Mouse (Mus musculus): Measurements from ENCODE around the gene Grin2d. TPM values are rescaled to one million over a fixed set of nuclear protein-coding genes. Genes with fewer than 3 reads are reported as not detected.
A peak's percentile ranks its signal among the peaks of the same experiment; 100 is the strongest.

Gene Grin2d
- total RNA-seq, 2 experiments from 2014 or later = 10.9 to 11.4 TPM

DNA sequence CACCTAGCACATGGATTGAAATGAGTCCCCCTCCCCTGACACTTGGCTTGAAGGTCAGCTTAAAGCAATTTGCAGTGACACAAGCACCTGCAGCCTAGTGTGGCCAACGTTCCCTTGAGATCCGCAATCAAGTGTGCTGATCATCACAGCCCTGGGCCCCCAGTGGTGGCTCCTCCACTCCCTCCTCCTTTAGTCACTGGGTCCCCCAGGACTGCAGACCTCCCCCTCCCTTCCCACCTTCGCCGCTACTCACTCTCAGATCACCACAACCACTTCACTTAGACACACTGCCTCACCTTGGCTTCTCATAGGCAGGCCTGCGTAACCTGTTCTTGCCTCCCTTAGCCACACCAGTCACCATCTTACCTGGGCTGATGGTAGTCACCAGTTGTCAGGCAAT, 72.2 kb downstream of the Grin2d start:
- DNase-seq = no peak

DNA sequence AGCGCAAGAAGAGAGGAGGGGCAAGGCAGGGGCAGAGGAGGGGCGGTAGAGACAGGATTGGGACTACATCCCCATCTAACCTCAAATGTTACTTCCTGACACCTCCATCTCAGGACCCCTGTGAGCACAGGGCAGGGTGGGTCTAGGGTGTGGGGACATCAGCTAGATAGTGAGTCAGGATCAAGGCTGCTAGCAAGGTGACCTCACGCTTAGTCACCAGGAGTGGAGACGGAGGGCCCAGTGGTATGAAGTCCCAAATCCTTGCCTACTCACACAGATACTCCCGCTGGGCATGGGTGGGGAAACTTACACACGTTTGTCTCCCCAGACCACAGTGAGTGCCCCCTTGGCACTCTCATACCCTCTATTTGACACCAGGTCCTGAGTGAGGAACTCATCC, 75.6 kb downstream of the Grin2d start:
- DNase-seq = no peak

- peak; percentile 87 to 89 for DNase-seq
These were observed 76.8 kb downstream of the Grin2d start for GRCm38 (mm10) chr7:45801348-45801747.

DNA sequence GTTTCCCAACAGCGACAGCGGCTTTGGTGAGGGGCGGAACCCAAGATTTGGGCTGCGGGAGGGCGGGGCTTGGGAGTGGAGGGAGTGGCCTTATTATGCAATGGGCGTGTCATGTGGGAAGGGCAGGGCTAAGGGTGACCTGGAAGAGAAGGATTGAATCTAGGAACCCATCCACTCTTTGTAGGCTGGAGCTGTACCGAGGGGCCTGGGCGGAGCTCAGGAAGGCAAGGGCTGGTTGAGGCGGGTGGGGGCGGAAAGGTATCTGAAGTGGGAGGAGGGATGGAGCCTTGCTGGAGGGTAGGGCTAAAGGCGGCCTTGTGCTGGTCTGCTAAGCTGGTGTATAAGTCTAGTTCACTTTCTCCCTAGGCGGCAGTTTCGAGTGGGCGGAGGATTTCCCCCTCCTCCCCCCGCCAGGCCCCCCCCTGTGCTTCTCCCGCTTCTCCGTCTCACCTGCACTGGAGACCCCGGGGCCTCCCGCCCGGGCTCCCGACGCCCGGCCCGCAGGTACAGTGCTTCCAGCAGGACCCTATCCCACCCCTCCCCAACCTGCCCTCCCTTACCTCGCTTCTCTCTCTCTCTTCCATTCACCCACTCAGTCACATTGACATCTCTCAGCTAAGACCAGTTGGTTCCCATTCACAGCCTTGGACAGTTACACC, 77.5 kb downstream of the Grin2d start:
- no peak for DNase-seq

DNA sequence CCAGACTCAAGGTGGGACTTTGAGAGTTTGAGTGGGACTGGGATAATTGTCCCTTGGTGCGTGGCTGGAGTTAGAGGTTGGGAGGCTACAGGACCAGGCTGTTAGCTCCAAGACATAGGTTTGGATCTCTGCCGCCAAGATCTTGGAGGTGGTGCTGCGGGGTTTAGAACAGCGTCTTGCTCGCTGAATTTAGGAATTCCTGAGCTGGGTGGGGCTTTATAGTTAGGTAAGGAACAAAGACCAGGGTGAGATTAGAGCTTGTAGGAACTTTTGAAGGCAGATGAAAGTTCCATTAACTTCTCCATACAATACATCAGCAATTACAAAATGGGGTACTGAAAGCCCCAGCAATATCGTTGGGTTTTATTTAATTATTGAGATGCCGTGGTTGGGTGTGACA, 78.2 kb downstream of the Grin2d start:
- no peak for DNase-seq

GRCm38 (mm10) chr7:45798931-45799330, 79.2 kb downstream of the Grin2d start:
- DNase-seq = no peak

DNA sequence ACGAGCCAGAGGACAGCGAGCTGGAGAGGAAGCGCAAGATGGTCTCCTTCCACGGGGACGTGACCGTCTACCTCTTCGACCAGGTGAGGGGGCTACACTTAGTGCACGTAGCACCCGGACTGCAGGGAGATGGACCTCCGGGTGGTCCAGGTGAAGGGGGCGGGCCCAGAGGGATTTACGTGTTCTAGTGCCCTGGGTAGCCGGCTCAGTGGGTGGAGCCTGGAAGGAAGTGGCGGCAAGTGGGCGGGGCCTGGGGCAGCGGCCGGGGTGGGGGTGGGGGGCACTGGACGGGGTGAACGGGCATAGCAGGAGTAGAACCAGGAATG, 79.7 kb downstream of the Grin2d start:
- no peak for DNase-seq

DNA sequence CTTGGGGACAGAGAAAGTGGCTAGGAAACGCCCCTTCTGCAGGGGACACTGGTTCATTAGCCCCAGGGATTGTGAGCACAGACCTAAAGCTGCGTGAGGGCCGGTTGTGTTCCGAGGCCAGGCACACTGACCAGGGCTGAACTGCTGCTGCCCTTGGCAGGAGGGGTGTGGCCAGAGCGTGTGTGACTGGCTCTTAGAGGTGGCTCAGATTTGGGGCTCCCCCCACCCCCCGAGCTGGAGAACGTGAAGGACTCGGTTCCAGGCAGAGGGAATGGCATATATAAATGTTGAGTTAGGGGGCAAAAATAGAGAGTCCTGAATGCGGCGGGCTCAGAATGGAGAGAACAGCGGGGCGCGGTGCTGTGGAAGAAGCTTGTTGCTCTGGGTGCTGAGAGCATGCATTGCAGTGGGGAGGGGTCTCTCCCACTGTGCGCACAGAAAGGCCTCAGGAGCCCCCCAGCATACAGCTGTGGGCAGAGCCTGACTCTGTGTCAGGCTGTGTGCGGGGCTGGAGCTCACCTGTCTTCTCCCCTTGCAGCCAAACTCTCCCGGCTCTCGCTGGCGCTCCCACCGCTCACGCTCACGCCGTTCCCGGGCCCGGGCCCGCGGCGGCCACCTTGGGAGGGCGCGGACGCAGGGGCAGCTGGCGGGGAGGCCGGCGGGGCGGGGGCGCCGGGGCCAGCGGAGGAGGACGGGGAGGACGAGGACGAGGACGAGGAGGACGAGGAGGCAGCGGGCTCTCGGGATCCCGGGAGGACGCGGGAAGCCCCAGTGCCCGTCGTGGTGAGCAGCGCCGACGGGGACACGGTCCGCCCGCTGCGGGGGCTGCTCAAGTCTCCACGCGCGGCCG, 80.3 kb downstream of the Grin2d start:
- DNase-seq = peak in 1 of 2 experiments; percentile 8

DNA sequence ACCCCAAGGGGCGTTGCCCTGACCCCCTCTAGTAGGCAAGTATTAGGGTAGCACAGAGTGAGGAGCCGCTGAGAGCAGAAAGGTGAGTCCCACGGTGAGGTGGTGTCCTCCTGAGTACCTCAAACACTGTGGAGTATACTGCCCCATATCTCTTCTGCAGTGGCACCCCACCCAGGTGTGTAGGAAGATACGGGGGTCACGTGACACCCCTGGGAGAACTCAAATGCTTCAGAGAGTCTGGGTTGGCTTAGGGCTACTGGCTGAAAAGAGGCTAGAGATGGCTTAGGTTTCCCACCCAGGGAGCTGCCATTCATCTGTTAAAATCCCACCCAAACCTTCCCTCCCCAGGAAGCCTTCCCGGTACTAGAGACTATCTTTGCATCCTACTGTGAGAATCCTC, 81.2 kb downstream of the Grin2d start:
- no peak for DNase-seq

DNA sequence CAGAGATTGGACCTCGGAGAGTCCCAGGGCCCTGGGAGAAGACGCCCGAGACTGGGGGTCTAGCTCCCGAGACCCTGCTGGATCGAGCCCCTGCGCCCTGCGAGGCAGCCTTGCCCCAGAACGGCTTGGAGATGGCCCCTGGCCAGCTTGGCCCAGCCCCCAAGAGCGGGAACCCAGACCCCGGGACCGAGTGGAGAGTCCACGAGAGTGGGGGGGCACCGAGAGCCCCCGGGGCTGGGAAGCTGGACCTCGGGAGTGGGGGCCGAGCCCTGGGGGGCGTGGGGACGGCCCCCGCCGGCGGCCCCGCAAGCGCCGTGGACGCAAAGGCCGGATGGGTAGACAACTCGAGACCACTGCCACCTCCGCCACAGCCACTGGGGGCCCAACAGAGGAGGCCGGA, 83.2 kb downstream of the Grin2d start:
- DNase-seq = no peak

- no peak for DNase-seq
These were observed 84.1 kb downstream of the Grin2d start for GRCm38 (mm10) chr7:45793969-45794585.

DNA sequence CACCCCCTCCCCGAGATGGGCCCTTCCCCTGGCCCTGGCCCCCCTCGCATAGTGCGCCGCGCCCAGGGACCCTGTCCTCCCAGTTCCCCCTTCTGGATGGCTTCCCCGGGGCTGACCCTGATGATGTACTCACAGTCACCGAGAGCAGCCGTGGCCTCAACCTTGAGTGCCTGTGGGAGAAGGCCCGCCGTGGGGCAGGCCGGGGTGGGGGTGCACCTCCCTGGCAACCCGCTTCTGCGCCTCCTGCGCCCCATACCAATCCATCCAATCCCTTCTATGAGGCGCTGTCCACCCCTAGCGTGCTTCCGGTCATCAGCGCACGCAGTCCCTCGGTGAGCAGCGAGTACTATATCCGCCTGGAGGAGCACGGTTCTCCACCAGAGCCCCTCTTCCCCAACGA, 84.9 kb downstream of the Grin2d start:
- no peak for DNase-seq

- DNase-seq = peak in 1 of 2 experiments; percentile 22
These were observed 86.3 kb downstream of the Grin2d start for GRCm38 (mm10) chr7:45791756-45792490.

- no peak for DNase-seq
These were observed 87.5 kb downstream of the Grin2d start for GRCm38 (mm10) chr7:45790721-45791120.

GRCm38 (mm10) chr7:45787642-45788041, 90.5 kb downstream of the Grin2d start:
- peak in 1 of 2 experiments; percentile 8 for DNase-seq

- DNase-seq = peak; percentile 52 to 63
These were observed 91.3 kb downstream of the Grin2d start for GRCm38 (mm10) chr7:45786661-45787413.

GRCm38 (mm10) chr7:45786136-45786578, 92.0 kb downstream of the Grin2d start:
- DNase-seq = peak; percentile 39 to 40

DNA sequence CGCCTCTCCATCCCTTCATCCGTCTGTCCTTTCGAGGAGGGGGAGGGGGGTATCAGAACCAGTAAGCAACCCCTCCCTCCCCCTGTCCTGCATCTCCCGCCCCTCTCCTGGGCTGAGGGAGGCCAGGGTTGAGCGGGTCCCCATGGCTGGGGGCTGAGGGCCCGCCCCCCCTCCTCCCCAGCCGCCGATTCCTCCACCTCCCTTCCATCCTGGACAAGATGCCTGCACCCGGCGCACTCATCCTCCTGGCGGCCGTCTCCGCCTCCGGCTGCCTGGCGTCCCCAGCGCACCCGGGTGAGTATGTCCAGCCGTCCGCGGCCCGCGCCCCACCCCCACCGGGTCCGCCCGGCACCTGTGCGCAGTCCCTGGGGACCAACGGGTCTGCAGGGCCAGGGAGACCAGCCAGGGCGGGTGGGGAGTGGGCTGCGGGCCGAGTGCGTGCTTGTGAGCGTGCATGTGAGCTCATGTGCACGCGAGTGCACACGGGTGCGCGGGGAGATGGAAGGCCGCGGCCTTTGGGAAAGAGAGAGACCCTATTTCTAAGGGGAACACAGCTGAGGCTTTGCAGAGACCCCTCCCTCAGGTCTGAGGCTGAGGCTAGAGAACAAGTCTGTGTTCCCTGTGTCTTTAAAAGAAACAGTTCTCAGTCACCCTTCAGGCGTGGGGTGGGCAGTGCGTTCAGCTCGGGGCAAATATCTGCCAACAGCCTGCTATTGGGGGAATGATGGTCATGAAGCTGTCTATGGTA, 92.6 kb downstream of the Grin2d start:
- DNase-seq = peak in 1 of 2 experiments; percentile 15

DNA sequence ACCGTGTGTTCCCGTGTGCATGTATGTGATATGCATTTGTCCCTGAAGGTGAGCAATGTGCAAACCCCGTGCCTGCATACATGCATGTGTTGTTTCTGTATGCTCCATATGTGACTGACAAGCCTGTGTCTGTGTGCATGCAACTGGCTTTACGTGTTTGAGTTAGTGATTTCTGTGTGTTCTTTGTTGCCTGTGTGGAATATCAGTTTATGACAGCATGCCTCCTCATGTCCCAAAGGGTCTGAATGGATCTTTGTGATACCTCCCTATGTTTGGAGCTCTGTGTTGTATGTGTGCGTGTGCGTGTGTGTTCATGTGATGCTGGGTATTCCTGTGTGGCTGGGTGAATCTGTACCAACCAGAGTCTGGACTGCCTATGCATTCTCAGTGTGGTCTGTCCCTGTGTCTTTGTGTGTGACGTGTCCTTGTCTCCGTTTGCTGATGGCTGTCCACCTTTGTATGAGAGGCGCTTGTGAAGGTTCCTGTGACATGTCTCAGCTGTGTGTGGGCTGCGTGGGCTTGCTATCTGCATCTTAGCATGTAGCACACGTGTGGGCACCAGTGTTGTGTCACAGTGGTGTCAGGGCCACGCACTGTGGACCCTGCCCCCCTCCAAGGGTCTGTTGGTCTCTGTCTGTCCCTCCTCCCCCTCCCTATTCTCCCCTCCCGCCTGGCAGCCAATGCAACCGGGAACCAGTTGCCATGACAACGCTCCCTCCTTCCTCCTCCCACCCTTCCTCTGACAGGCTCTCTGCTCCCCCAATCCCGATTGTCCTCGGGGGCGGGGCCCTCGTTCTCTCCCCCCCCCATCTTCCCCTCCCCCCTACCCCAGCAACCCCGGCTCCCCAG, 93.4 kb downstream of the Grin2d start, which contains the start of gene Sult2b1:
Gene Sult2b1, minus strand, starts transcription at position 146 of the 849 bp plus-strand sequence.
- DNase-seq = peak; percentile 89 to 91

- DNase-seq = peak; percentile 80
These were observed 94.6 kb downstream of the Grin2d start, which contains the start of gene Lmtk3 for GRCm38 (mm10) chr7:45783511-45784091. TSS of gene Lmtk3 (plus strand) at chr7:45783738.
